Mouse (Mus musculus): ENCODE measurements around the gene Skp1a. TPM values are rescaled to one million over a fixed set of nuclear protein-coding genes. Genes with fewer than 3 reads are reported as not detected.

Skp1a gene
- polyA plus RNA-seq, 1 experiment from 2014 or later: 926 TPM

- 47% methylated on average over 11 of the region's 11 CpGs for WGBS
- no peaks in the 10 kb centered on the region for H3K36me3 ChIP-seq
- no peaks in the 10 kb centered on the region for H3K9me3 ChIP-seq
- H3K27ac ChIP-seq: no peak overlapping the region
- H3K4me1 ChIP-seq: peaks cover 22% of the 10 kb centered on the region
- H3K9ac ChIP-seq: no peak overlapping the region
- no peaks in the 10 kb centered on the region for H3K27me3 ChIP-seq
- no peak for ATAC-seq (ENCODE audit: low FRiP score, low read depth)
- H3K4me3 ChIP-seq: no peak overlapping the region
- no peak overlapping the region for H3K4me2 ChIP-seq (replicated peaks)
Observed at GRCm38 (mm10) chr11:52273183-52273941, 41.6 kb downstream of the Skp1a start.

- H3K4me3 ChIP-seq: no peak overlapping the region
- H3K27ac ChIP-seq: no peak overlapping the region
- H3K9ac ChIP-seq: no peak overlapping the region
- H3K9me3 ChIP-seq: no peaks in the 10 kb centered on the region
- 80% methylated on average over 4 of the region's 4 CpGs for WGBS
- no peak for ATAC-seq (ENCODE audit: low FRiP score, low read depth)
- no peak overlapping the region for H3K4me2 ChIP-seq (replicated peaks)
- no peaks in the 10 kb centered on the region for H3K36me3 ChIP-seq
- peaks cover 19% of the 10 kb centered on the region for H3K4me1 ChIP-seq
- H3K27me3 ChIP-seq: no peaks in the 10 kb centered on the region
Observed at GRCm38 (mm10) chr11:52273942-52274330, 42.1 kb downstream of the Skp1a start.

- H3K9ac ChIP-seq: no peak overlapping the region
- H3K4me3 ChIP-seq: no peak overlapping the region
- no peaks in the 10 kb centered on the region for H3K36me3 ChIP-seq
- no peak overlapping the region for H3K4me2 ChIP-seq (replicated peaks)
- WGBS: 90% methylated on average over 20 of the region's 20 CpGs
- no peak for ATAC-seq (ENCODE audit: low FRiP score, low read depth)
- no peaks in the 10 kb centered on the region for H3K27me3 ChIP-seq
- H3K27ac ChIP-seq: no peak overlapping the region
- H3K4me1 ChIP-seq: peaks cover 19% of the 10 kb centered on the region
- H3K9me3 ChIP-seq: no peaks in the 10 kb centered on the region
Observed at GRCm38 (mm10) chr11:52274456-52275112, 42.8 kb downstream of the Skp1a start.

GRCm38 (mm10) chr11:52275366-52275765 is 43.6 kb downstream of the Skp1a start:
- H3K27ac ChIP-seq: no peak overlapping the region
- no peaks in the 10 kb centered on the region for H3K9me3 ChIP-seq
- no peak overlapping the region for H3K4me3 ChIP-seq
- ATAC-seq (ENCODE audit: low FRiP score, low read depth): no peak
- no peaks in the 10 kb centered on the region for H3K27me3 ChIP-seq
- WGBS: 80% methylated on average over 8 of the region's 8 CpGs
- H3K4me2 ChIP-seq (replicated peaks): no peak overlapping the region
- peaks cover 19% of the 10 kb centered on the region for H3K4me1 ChIP-seq
- H3K9ac ChIP-seq: no peak overlapping the region
- H3K36me3 ChIP-seq: no peaks in the 10 kb centered on the region

GRCm38 (mm10) chr11:52275774-52276555 is 44.2 kb downstream of the Skp1a start:
- Histone ChIP-seq H3K9me3 (no peaks in the 10 kb centered on the region), H3K4me3 (no peak overlapping the region), H3K36me3 (no peaks in the 10 kb centered on the region), H3K9ac (no peak overlapping the region), H3K4me1 (peaks cover 19% of the 10 kb centered on the region), H3K4me2 (replicated peaks) (no peak overlapping the region), H3K27me3 (no peaks in the 10 kb centered on the region), H3K27ac (no peak overlapping the region)
- WGBS: 75% methylated on average over 9 of the region's 9 CpGs
- no peak for ATAC-seq (ENCODE audit: low FRiP score, low read depth)

GRCm38 (mm10) chr11:52276961-52277391 is 45.2 kb downstream of the Skp1a start:
- peaks cover 15% of the 10 kb centered on the region for H3K4me1 ChIP-seq
- H3K9me3 ChIP-seq: no peaks in the 10 kb centered on the region
- H3K9ac ChIP-seq: no peak overlapping the region
- H3K36me3 ChIP-seq: no peaks in the 10 kb centered on the region
- WGBS: 89% methylated on average over 8 of the region's 8 CpGs
- no peak overlapping the region for H3K4me3 ChIP-seq
- no peak for ATAC-seq (ENCODE audit: low FRiP score, low read depth)
- peaks cover 6% of the 10 kb centered on the region for H3K27me3 ChIP-seq
- H3K27ac ChIP-seq: no peak overlapping the region
- no peak overlapping the region for H3K4me2 ChIP-seq (replicated peaks)

GRCm38 (mm10) chr11:52277433-52278150 is 45.8 kb downstream of the Skp1a start:
- Histone ChIP-seq H3K36me3 (no peaks in the 10 kb centered on the region), H3K4me1 (peaks cover 12% of the 10 kb centered on the region), H3K9me3 (no peaks in the 10 kb centered on the region), H3K27ac (no peak overlapping the region), H3K27me3 (peaks cover 8% of the 10 kb centered on the region), H3K9ac (no peak overlapping the region), H3K4me2 (replicated peaks) (no peak overlapping the region), H3K4me3 (no peak overlapping the region)
- ATAC-seq (ENCODE audit: low FRiP score, low read depth): no peak
- 92% methylated on average over 6 of the region's 6 CpGs for WGBS

GRCm38 (mm10) chr11:52278164-52278563 is 46.4 kb downstream of the Skp1a start:
- no peak for ATAC-seq (ENCODE audit: low FRiP score, low read depth)
- H3K36me3 ChIP-seq: no peaks in the 10 kb centered on the region
- 93% methylated on average over 3 of the region's 3 CpGs for WGBS

GRCm38 (mm10) chr11:52278991-52279390 is 47.2 kb downstream of the Skp1a start:
- Histone ChIP-seq H3K9me3 (no peaks in the 10 kb centered on the region), H3K4me3 (no peak overlapping the region), H3K27me3 (peaks cover 17% of the 10 kb centered on the region), H3K4me2 (replicated peaks) (no peak overlapping the region), H3K27ac (no peak overlapping the region), H3K4me1 (peaks cover 15% of the 10 kb centered on the region), H3K9ac (no peak overlapping the region), H3K36me3 (no peaks in the 10 kb centered on the region)
- no peak for ATAC-seq (ENCODE audit: low FRiP score, low read depth)
- WGBS: 89% methylated on average over 6 of the region's 6 CpGs

More at GRCm38 (mm10) chr11:52278164-52278563, 46.4 kb downstream of the Skp1a start:
- Histone ChIP-seq H3K9ac (no peak overlapping the region), H3K9me3 (no peaks in the 10 kb centered on the region), H3K4me2 (replicated peaks) (no peak overlapping the region), H3K4me1 (peaks cover 10% of the 10 kb centered on the region), H3K4me3 (no peak overlapping the region), H3K27me3 (peaks cover 9% of the 10 kb centered on the region), H3K27ac (no peak overlapping the region)

GRCm38 (mm10) chr11:52279611-52280145 is 47.9 kb downstream of the Skp1a start:
- Histone ChIP-seq H3K9me3 (no peaks in the 10 kb centered on the region), H3K27ac (no peak overlapping the region), H3K4me3 (no peak overlapping the region), H3K4me2 (replicated peaks) (no peak overlapping the region), H3K36me3 (no peaks in the 10 kb centered on the region), H3K4me1 (peaks cover 22% of the 10 kb centered on the region), H3K9ac (no peak overlapping the region), H3K27me3 (peaks cover 24% of the 10 kb centered on the region)
- 92% methylated on average over 8 of the region's 8 CpGs for WGBS
- no peak for ATAC-seq (ENCODE audit: low FRiP score, low read depth)

- Histone ChIP-seq H3K4me2 (replicated peaks) (no peak overlapping the region), H3K9ac (no peak overlapping the region), H3K9me3 (no peaks in the 10 kb centered on the region), H3K27ac (no peak overlapping the region), H3K27me3 (peaks cover 35% of the 10 kb centered on the region), H3K4me3 (no peak overlapping the region), H3K36me3 (no peaks in the 10 kb centered on the region), H3K4me1 (peaks cover 23% of the 10 kb centered on the region)
- WGBS: 91% methylated on average over 11 of the region's 11 CpGs
- ATAC-seq (ENCODE audit: low FRiP score, low read depth): no peak
Observed at GRCm38 (mm10) chr11:52280566-52281455, 49.0 kb downstream of the Skp1a start.

Measured in limb, embryonic 13.5 days (tissue).